Mouse (Mus musculus) kidney, postnatal 14 days (tissue): ENCODE results near the gene Tent5c.
A peak's percentile ranks its signal among the peaks of the same experiment; 100 is the strongest.

ENCODE experiments used
- DNase-seq: peaks from one replicate; pipeline ENCODE4 v3.0.0; 2022; ENCODE audit warnings: mixed read lengths

The Tent5c gene

DNA sequence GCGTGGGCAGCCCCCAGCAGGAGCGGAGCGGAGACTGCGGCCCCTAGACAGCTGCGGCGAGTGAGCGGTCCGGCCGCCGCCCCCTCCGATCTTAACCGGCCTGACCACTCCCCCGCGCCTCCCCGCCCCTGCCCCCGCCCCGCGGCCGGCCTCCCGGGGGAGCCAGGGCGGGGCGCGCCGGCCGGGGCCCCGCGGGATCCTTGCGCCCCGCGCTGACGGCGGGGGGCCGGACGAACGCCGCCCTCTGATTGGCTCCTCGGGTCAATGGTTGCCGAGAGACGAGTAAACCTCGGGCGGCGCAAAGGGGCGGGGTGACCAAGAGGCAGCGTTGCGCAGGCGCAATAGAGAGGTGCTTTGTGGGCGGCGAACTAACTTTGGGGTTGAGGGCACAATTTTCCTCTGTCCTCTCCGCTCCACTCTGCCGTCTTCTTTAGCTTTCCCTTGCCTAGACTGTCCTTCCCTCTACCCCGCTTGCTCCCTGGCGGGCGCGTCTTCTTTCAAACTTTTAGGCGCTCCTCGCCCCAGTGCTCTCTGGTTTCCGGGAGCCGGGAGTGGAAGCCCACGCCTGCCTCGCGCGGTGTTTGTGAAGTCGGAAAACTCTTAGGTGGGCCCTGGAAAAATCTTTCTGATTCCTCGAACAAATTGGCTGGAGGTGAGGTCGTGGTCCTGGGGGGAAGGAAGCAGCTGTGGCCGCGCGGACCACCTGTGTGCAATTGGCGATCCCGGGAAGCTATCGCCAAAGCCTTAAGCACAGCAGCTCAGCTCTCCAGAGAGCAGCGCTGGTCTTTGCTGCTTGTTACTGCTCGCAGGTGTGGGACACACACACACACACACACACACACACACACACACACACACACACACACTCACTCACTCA is at the start of gene Tent5c:
Gene Tent5c (minus strand): TSS at position 192 of the 877 bp plus-strand sequence.
- peak; percentile 98 for DNase-seq

- no peak for DNase-seq
Measured at GRCm38 (mm10) chr3:100536686-100537085, 47.6 kb upstream of the Tent5c start.

GRCm38 (mm10) chr3:100535902-100536301 is 46.8 kb upstream of the Tent5c start:
- DNase-seq: no peak

- no peak for DNase-seq
Measured at GRCm38 (mm10) chr3:100535298-100535697, 46.2 kb upstream of the Tent5c start.

- no peak for DNase-seq
Measured at GRCm38 (mm10) chr3:100534394-100534793, 45.3 kb upstream of the Tent5c start.

- DNase-seq: no peak
Measured at GRCm38 (mm10) chr3:100533429-100533828, 44.3 kb upstream of the Tent5c start.

DNA sequence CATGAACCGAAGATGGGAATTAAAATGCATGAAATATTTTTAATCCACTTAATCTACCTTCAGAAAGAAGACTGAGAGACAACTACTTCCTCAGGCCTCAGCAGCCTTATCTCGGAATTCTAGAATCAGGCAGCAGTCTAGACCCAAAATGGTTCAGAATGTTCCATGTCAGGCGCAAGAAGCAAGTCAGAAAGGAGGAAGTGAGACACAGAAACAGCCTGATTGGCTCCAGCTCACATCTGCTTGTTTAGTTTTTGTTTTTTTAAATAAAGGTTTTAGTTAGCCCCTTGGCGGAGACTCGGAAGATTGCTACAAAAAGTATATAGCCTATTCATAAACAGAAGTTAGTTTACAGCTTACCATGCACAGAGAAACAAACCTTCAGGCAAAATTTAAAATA is 41.8 kb upstream of the Tent5c start:
- no peak for DNase-seq

GRCm38 (mm10) chr3:100530244-100530788 is 41.2 kb upstream of the Tent5c start:
- DNase-seq: no peak

DNA sequence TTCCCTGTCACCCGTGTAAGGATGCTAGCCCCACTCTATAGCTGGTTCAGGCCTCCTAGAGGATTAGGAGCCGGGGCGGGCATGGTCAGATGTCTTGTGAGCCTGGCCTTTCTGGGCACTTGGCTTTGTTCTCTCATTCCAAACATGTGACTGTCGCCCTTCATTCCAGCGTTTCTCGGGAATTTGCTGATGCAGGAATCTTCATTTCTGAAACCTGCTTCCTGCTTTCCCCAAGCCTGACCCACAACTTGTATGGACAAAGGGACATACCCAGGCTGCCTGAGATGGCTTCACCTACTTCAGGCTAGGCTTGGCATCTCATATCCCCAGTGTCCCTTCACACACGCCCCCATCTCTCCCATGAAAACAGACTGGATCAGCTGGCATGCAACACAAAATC is 33.5 kb upstream of the Tent5c start:
- DNase-seq: peak; percentile 8

DNA sequence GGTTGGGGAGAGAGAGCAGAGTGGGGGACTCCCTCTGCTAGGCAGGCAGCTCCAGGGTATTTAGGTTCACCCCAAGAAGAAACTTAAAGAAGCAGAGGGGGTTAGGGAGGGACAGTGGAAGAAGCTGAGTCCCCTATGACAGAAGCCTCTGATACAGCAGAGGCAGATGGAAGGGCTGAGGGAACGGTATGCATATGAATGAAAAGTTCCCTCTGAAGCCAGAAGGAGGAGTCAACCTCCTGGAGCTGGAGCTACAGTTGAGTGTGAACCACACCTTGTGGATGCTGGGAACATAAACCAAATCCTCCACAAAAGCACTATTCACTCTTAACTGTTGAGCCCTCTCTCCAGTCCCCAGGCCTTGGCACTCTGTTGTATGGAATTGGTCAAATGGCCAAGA is 32.5 kb upstream of the Tent5c start:
- DNase-seq: no peak

- DNase-seq: no peak
Measured at GRCm38 (mm10) chr3:100515754-100516141, 26.6 kb upstream of the Tent5c start.

- DNase-seq: no peak
Measured at GRCm38 (mm10) chr3:100515093-100515753, 26.1 kb upstream of the Tent5c start.

DNA sequence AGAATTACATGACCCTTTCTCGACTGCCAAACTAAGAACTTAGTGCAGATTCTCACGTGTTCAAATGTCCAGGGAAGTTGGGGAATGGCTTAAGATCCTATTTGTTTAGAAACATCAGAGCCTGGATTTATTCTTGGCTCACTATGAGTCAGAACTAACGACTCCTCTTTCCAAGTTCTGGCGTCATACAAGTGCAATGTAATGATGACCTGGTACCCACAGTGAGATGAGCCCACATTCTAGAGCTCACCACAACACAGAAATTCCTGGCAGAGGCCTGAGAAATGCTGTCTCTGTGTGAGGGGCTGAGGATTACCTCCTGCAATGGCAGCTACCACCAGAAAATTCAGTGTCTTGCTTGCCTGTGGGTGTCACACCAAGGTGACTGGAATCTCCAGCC is 18.1 kb upstream of the Tent5c start:
- no peak for DNase-seq

DNA sequence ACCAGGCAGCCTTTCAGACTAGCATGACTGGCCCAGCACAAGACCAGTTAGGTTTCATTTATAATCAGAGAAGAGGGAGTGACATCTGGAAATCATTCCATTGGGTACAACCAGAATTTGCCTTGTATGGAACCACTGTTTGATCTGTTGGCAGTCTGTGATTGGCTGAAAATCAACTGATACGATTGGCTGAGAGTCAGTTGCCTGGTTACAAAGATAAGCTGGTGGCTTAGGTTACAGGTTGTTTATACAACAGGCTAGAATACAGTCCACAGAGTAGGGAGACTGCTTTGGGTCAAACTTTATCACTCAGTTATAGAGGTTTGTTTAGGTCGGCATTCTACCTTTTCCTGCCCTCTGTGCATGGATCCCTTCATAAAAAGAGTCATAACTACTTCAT is 17.6 kb upstream of the Tent5c start:
- DNase-seq: no peak

- DNase-seq: no peak
Measured at GRCm38 (mm10) chr3:100503882-100504281, 14.8 kb upstream of the Tent5c start.

DNA sequence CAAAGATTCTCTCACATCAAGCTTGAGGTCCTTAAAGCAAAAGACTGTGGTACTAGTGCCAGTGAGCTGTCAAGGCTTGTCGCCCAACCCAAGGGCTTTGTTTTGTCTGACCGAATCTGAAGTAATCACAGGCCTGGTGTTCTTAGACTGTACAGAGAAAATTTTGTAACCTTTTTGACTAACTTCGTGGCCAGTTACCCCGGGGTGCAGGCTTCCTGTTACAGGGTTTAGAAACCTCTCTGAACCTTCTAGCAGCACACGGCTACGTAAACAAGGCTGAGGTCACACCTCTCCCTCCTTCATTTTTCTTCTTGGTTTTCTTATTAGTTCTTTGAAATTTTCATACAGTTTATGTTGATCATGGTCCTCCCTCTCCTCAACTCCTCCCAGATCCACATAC is 13.4 kb upstream of the Tent5c start:
- DNase-seq: no peak

DNA sequence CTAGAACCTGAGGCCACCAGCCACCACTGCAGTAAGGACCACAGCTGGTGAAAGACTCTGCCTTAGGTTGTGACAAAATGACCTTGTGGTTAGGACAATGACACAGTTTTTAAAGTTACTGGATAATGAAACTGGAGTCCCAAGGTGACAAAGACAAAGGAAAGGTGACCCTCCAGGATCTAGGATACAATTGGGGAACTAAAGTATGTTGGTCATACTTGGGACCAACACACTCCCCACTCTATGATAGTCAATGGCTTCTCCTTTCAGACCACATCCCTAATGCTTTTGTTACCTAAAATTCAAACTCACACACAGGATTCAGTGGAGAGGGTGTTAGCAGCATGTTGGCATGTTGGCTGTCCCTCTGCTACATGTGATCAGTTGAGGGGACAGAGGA is 12.8 kb upstream of the Tent5c start:
- DNase-seq: no peak

DNA sequence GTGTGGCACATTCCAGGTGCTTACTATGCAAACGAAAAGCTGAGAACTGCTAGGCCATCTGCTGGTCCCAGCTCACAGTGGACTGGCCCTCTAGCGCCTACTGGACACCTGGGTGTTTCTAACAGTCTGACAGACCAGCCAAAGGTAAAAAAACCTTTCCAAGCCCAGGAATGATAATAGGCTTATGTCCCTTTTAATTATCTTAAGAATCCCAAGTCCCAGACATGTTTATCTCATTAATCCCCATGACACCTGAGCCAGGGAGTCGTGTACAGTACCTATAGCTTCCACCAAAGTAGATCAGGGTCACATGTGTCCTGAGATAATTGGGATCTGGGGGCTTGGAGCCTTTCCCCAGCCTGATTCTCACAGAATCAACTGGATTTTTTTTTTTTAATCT is 7.0 kb upstream of the Tent5c start:
- DNase-seq: no peak

GRCm38 (mm10) chr3:100495456-100495855 is 6.3 kb upstream of the Tent5c start:
- no peak for DNase-seq

- no peak for DNase-seq
Measured at GRCm38 (mm10) chr3:100494912-100495311, 5.8 kb upstream of the Tent5c start.

DNA sequence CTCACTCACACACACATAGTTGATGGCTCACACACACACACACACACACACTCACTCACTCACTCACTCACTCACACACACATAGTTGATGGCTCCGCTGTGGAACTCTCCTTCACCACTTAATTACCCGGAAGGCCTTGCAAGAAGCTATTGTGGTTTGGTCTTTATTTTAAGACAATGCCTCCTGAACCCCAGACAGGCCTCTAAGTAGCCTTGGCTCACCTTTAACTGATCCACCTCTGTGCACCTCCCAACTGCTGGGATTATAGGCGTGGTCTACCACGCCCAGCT is 831 bp upstream of the Tent5c start:
- no peak for DNase-seq

DNA sequence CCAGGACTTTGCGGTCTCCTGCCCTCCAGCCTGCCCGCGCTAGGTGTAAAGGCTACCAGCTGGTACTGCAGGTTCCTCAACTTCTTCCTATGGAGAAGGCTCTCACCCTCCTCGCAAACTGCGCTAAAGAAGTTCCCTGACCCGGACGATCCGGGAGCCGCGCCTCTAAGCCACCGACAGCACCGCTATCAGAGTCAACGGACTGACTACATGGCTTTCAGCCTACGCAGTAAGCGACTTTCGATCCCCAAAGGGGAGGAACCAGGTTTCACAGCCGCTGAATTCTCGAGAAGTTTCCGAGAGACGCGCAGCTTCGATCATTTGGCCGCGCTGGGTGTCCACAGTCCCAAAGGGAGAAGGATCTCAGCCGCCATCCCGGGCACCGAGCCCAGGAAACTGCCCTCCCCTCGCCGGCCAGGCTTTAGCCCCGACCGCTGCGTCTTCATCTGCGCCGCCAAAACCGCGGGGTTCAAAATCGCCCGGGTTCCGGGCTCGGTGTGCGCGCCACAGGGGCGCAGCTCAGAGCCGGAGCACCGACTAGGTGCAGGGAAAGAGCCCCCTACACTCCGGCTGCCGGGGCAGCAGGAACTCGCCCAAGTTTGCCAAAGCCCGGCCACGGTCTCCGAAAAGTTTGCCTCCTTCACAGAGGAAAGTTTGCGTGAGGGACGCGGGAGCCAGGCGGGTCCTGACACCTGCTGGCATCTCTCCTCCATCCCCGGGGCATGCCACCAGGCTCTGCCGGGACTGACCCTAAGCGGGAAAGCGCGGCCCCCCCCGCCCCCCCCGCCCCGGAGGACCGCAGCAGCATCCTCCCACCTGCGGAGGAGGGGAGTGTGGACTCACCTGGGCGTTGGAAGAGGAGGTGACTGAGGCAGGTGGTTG is 632 bp downstream of the Tent5c start:
- peak; percentile 79 for DNase-seq

DNA sequence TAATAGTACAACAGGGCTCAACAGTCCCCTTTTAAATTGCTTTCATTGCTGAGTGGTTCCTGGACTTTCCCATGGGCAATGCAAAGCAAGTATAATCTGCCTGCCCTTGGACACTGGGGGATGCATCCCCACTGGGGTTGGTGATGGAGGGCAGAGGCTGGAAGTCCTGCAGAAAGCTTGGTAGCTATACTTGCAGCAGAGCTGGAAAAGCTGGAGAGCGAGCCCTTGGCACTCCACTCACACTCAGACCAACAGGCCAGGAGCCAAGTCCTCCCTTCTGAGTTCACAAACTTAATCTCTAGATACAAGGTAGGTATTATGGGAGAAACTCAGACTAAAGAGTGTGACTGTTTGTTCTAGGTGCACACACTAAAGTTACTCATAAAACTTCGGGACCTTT is 2.1 kb downstream of the Tent5c start:
- no peak for DNase-seq
